Mouse (Mus musculus): ENCODE results near the gene Ugt1a6a.

Gene Ugt1a6a

GRCm38 (mm10) chr1:88245881-88246280 lies 111.3 kb downstream of the Ugt1a6a start:
- no peak for DNase-seq (ENCODE audit: low read depth in 2 of 2, low spot score in 2 of 2)

GRCm38 (mm10) chr1:88246386-88246785 lies 111.8 kb downstream of the Ugt1a6a start:
- no peak for DNase-seq (ENCODE audit: low read depth in 2 of 2, low spot score in 2 of 2)

- DNase-seq (ENCODE audit: low read depth in 2 of 2, low spot score in 2 of 2), result no peak
Measured at GRCm38 (mm10) chr1:88247660-88248059, 113.1 kb downstream of the Ugt1a6a start.

GRCm38 (mm10) chr1:88248658-88249057 lies 114.0 kb downstream of the Ugt1a6a start:
- DNase-seq (ENCODE audit: low read depth in 2 of 2, low spot score in 2 of 2), result no peak

GRCm38 (mm10) chr1:88249596-88249995 lies 115.0 kb downstream of the Ugt1a6a start:
- no peak for DNase-seq (ENCODE audit: low read depth in 2 of 2, low spot score in 2 of 2)

GRCm38 (mm10) chr1:88250023-88250422 lies 115.4 kb downstream of the Ugt1a6a start:
- no peak for DNase-seq (ENCODE audit: low read depth in 2 of 2, low spot score in 2 of 2)

- DNase-seq (ENCODE audit: low read depth in 2 of 2, low spot score in 2 of 2), result no peak
Measured at GRCm38 (mm10) chr1:88253106-88253505, 118.5 kb downstream of the Ugt1a6a start.

GRCm38 (mm10) chr1:88253540-88253939 lies 118.9 kb downstream of the Ugt1a6a start:
- DNase-seq (ENCODE audit: low read depth in 2 of 2, low spot score in 2 of 2), result no peak

GRCm38 (mm10) chr1:88254793-88255465 lies 120.3 kb downstream of the Ugt1a6a start:
- DNase-seq (ENCODE audit: low read depth in 2 of 2, low spot score in 2 of 2), result no peak

GRCm38 (mm10) chr1:88255466-88255857 lies 120.9 kb downstream of the Ugt1a6a start:
- no peak for DNase-seq (ENCODE audit: low read depth in 2 of 2, low spot score in 2 of 2)

GRCm38 (mm10) chr1:88255989-88256754 lies 121.6 kb downstream of the Ugt1a6a start:
- no peak for DNase-seq (ENCODE audit: low read depth in 2 of 2, low spot score in 2 of 2)

GRCm38 (mm10) chr1:88256886-88257663 lies 122.5 kb downstream of the Ugt1a6a start:
- DNase-seq (ENCODE audit: low read depth in 2 of 2, low spot score in 2 of 2), result no peak

GRCm38 (mm10) chr1:88257681-88258080 lies 123.1 kb downstream of the Ugt1a6a start:
- DNase-seq (ENCODE audit: low read depth in 2 of 2, low spot score in 2 of 2), result no peak

GRCm38 (mm10) chr1:88258361-88258760 lies 123.8 kb downstream of the Ugt1a6a start:
- no peak for DNase-seq (ENCODE audit: low read depth in 2 of 2, low spot score in 2 of 2)

GRCm38 (mm10) chr1:88258881-88259642 lies 124.5 kb downstream of the Ugt1a6a start:
- DNase-seq (ENCODE audit: low read depth in 2 of 2, low spot score in 2 of 2), result no peak

- DNase-seq (ENCODE audit: low read depth in 2 of 2, low spot score in 2 of 2), result no peak
Measured at GRCm38 (mm10) chr1:88259643-88260024, 125.0 kb downstream of the Ugt1a6a start.

- no peak for DNase-seq (ENCODE audit: low read depth in 2 of 2, low spot score in 2 of 2)
Measured at GRCm38 (mm10) chr1:88260114-88260513, 125.5 kb downstream of the Ugt1a6a start.

- no peak for DNase-seq (ENCODE audit: low read depth in 2 of 2, low spot score in 2 of 2)
Measured at GRCm38 (mm10) chr1:88260604-88261377, 126.2 kb downstream of the Ugt1a6a start.

GRCm38 (mm10) chr1:88261706-88262105 lies 127.1 kb downstream of the Ugt1a6a start:
- DNase-seq (ENCODE audit: low read depth in 2 of 2, low spot score in 2 of 2), result no peak

GRCm38 (mm10) chr1:88262255-88262654 lies 127.6 kb downstream of the Ugt1a6a start:
- DNase-seq (ENCODE audit: low read depth in 2 of 2, low spot score in 2 of 2), result no peak
